Mouse (Mus musculus) heart, postnatal 14 days (tissue): ENCODE data around the gene Snai3. TPM values are rescaled to one million over a fixed set of nuclear protein-coding genes. Genes with fewer than 3 reads are reported as not detected.

Experiments
- microRNA-seq, 2 experiments: library from miRNA; unstranded; fragments of <30 nt; microRNA quantifications; one replicate each; pipeline ENCODE4 v1.2.0; 2021 to 2022
- total RNA-seq, 2 experiments: library from RNA; stranded (reverse); gene quantifications; 2 replicates each; pipeline ENCODE4 v1.2.3; 2021

Snai3 gene
- total RNA-seq, 2 experiments from 2014 or later: 1.1 to 1.6 TPM

Small RNA genes lying within 50 kb of the gene (microRNA-seq; reads per million reads assigned to microRNA genes)
- gene Gm24366: 0 reads per million in 2 experiments

Other genes with a start within 250 kb of the Snai3 start
- gene Zfpm1, start 178.6 kb downstream of the Snai3 start, total RNA-seq: 10 to 100 TPM; 25.5 to 26.9 TPM
- gene Trhr2, start 100.0 kb downstream of the Snai3 start, total RNA-seq: not detected
- 10 to 100 TPM; 22.4 to 22.8 TPM for gene Zc3h18, start 84.1 kb downstream of the Snai3 start, total RNA-seq
- not detected for gene Il17c, start 38.7 kb downstream of the Snai3 start, total RNA-seq
- 10 to 100 TPM; 43.8 to 47.4 TPM for gene Cyba, start 27.8 kb downstream of the Snai3 start, total RNA-seq
- gene Mvd, start 17.3 kb downstream of the Snai3 start, total RNA-seq: 1 to 10 TPM; 4.7 to 5.0 TPM
- gene Rnf166, start 15.3 kb upstream of the Snai3 start, total RNA-seq: 10 to 100 TPM; 28.7 to 28.9 TPM
- 10 to 100 TPM; 10.8 TPM for gene Ctu2, start 15.4 kb upstream of the Snai3 start, total RNA-seq
- gene Piezo1, start 90.6 kb upstream of the Snai3 start, total RNA-seq: 10 to 100 TPM; 27.2 to 30.2 TPM
- 1 to 10 TPM; 3.6 to 4.6 TPM for gene Cdt1, start 107.3 kb upstream of the Snai3 start, total RNA-seq
- gene Aprt, start 116.2 kb upstream of the Snai3 start, total RNA-seq: 10 to 100 TPM; 32.7 to 34.5 TPM
- gene Galns, start 150.7 kb upstream of the Snai3 start, total RNA-seq: 1 to 10 TPM; 3.5 to 4.1 TPM
- 10 to 100 TPM; 45.9 to 57.2 TPM for gene Trappc2l, start 150.9 kb upstream of the Snai3 start, total RNA-seq
- under 1 TPM in 1 of 2 experiments, not detected in 1; 0.20 TPM for gene Pabpn1l, start 162.0 kb upstream of the Snai3 start, total RNA-seq
- 10 to 100 TPM; 22.1 to 25.3 TPM for gene Cbfa2t3, start 238.4 kb upstream of the Snai3 start, total RNA-seq